Mouse (Mus musculus) liver, embryonic 13.5 days (tissue): ENCODE data around the gene Kcnk10. TPM values are rescaled to one million over a fixed set of nuclear protein-coding genes. Genes with fewer than 3 reads are reported as not detected.

Source experiments
- ATAC-seq: fragments of 200-750 bp; cut with Nextera tagmentation; 2 replicates; pipeline ENCODE4 v1.8.0; 2017; ENCODE audit warnings: low read depth, mild to moderate bottlenecking, moderate number of reproducible peaks, moderate library complexity
- DNase-seq: peaks from one replicate; pipeline ENCODE4 v3.0.0; 2022
- H3K27ac ChIP-seq: fragments of 300-500 bp; sonication (generic); 2 replicates; pipeline ENCODE4 v1.5.1; 2015; ENCODE audit warnings: moderate library complexity, mild to moderate bottlenecking, inconsistent platforms
- H3K27me3 ChIP-seq: fragments of 300-500 bp; sonication (generic); 2 replicates; pipeline ENCODE4 v1.6.1; 2015; ENCODE audit warnings: mild to moderate bottlenecking, inconsistent platforms
- H3K36me3 ChIP-seq: fragments of 300-500 bp; sonication (generic); 2 replicates; pipeline ENCODE4 v1.6.1; 2015; ENCODE audit warnings: mild to moderate bottlenecking, inconsistent platforms
- H3K4me1 ChIP-seq: fragments of 300-500 bp; sonication (generic); replicated peaks from 2 replicates; pipeline ENCODE4 v1.6.1; 2015; ENCODE audit warnings: inconsistent platforms
- H3K4me2 ChIP-seq: fragments of 300-500 bp; sonication (generic); 2 replicates; pipeline ENCODE4 v1.6.1; 2015; ENCODE audit warnings: inconsistent platforms, mild to moderate bottlenecking, moderate library complexity
- H3K4me3 ChIP-seq: fragments of 300-500 bp; sonication (generic); replicated peaks from 2 replicates; pipeline ENCODE4 v1.5.1; 2015; ENCODE audit warnings: mild to moderate bottlenecking, inconsistent platforms
- H3K9ac ChIP-seq: fragments of 300-500 bp; sonication (generic); 2 replicates; pipeline ENCODE4 v1.6.1; 2015; ENCODE audit warnings: mild to moderate bottlenecking, inconsistent platforms
- H3K9me3 ChIP-seq: fragments of 300-500 bp; sonication (generic); replicated peaks from 2 replicates; pipeline ENCODE4 v1.6.1; 2016; ENCODE audit warnings: inconsistent platforms
- WGBS: fragments of 180-500 bp; shearing (Covaris S2); methylation state at CpG from one replicate; pipeline ENCODE4 v1.1.7; 2015; ENCODE audit not compliant: insufficient replicate concordance; 5-methylcytosine and 5-hydroxymethylcytosine counted together
- polyA plus RNA-seq: library from polyadenylated mRNA; unstranded; fragments of >200 nt; fragmentation: Nextera tagmentation; extraction: Ambion mirVana; gene quantifications from 2 replicates; pipeline ENCODE4 v1.2.1, GENCODE M21; 2015

Gene Kcnk10
- polyA plus RNA-seq, 1 experiment from 2014 or later = not detected

DNA sequence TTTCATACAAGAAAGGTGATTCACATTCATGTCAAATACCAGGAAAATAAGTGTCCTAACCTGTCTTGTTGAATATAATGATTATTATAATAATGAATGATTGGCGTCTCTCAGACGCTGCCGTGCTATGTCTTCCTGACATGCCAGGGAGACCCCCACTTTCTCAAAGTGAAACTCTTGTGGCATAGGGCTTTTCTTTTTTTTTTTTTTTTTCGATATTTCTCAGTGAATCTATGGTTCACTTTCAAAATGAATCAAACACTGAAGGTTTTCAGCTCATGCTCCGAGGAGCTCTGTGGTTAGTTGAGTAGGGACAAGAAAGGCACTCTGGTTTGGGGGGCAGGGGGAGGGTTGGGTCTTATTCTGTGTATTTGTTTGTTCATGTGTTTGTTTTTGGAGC lies 22.8 kb upstream of the Kcnk10 start:
- Histone ChIP-seq H3K4me3 (no peak overlapping the region), H3K27ac (no peak overlapping the region), H3K4me2 (no peak overlapping the region), H3K9me3 (no peaks in the 10 kb centered on the region), H3K27me3 (no peaks in the 10 kb centered on the region), H3K9ac (no peak overlapping the region), H3K36me3 (no peaks in the 10 kb centered on the region), H3K4me1 (no peaks in the 10 kb centered on the region)
- WGBS = 56% methylated on average over 5 of the region's 5 CpGs
- DNase-seq (no peak), ATAC-seq (no peak)

DNA sequence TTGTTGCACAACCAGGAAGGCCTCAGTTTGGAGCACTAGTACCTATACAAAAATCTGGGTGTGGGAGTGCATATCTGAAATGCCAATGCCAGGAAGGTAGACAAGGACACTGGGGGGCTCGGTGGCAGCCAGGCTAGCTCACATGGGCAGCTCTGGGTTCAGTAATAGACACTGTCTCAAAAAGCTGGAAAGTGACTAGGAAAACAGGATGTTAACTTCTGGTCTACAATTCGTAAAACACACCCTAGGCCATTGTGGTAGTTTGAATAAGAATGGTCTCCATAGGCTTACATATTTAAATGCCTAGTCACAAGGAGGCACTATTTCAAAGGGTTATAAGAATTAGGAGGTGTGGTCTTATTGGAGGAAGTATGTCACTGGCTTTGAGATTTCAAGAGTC lies 12.9 kb upstream of the Kcnk10 start:
- Histone ChIP-seq H3K9ac (no peak overlapping the region), H3K27me3 (no peaks in the 10 kb centered on the region), H3K9me3 (no peaks in the 10 kb centered on the region), H3K27ac (no peak overlapping the region), H3K4me3 (no peak overlapping the region), H3K4me2 (no peak overlapping the region), H3K36me3 (no peaks in the 10 kb centered on the region), H3K4me1 (no peaks in the 10 kb centered on the region)
- WGBS = 61% methylated on average over 2 of the region's 2 CpGs
- DNase-seq = no peak
- ATAC-seq = no peak

DNA sequence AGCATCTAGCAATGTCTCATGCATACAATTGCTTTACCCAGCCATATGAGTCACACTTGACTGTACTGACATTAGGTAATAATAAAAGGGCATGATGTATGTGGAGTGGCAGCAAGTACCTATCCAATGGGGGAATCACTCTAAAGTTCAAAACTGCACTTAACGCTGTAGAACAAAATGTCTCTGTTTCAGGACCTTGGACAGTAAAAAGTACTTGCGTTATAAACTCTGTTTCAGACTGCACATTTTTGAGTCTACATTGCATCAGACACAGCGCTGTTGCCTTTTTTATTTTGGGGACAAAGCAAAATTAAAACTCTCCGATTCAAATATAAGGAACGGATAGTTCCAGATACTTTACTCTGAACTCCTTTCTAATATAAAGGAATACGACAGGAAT lies 10.5 kb upstream of the Kcnk10 start:
- H3K4me3 ChIP-seq = no peak overlapping the region
- no peaks in the 10 kb centered on the region for H3K27me3 ChIP-seq
- ATAC-seq (no peak), DNase-seq (no peak)
- H3K4me2 ChIP-seq = no peak overlapping the region
- 61% methylated on average over 6 of the region's 6 CpGs for WGBS
- no peaks in the 10 kb centered on the region for H3K4me1 ChIP-seq
- no peak overlapping the region for H3K27ac ChIP-seq
- H3K9ac ChIP-seq = no peak overlapping the region
- no peaks in the 10 kb centered on the region for H3K9me3 ChIP-seq
- H3K36me3 ChIP-seq = no peaks in the 10 kb centered on the region

DNA sequence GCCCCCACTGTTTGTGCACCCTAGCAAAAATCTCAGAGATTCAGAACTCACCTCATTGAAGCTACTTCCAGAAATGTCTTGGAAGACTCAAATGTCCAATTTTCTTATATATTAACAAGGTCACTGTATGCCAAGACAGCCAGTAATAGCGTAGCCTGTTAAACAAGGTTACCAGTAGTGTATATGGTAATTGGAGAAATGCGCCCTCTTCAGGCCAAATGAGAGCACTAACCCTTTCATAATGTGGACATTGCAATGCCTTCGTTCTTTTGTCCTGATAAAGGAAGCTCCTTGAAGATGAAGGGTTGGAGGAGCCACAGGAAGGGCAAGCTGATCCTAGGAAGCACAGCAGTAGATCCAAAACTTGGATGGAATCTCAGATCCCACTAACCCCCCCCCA lies 7.2 kb upstream of the Kcnk10 start:
- 24% methylated on average over 3 of the region's 3 CpGs for WGBS
- ATAC-seq = no peak
- no peaks in the 10 kb centered on the region for H3K9me3 ChIP-seq
- H3K4me3 ChIP-seq = no peak overlapping the region
- H3K4me2 ChIP-seq = no peak overlapping the region
- no peak for DNase-seq
- H3K36me3 ChIP-seq = no peaks in the 10 kb centered on the region
- H3K27ac ChIP-seq = no peak overlapping the region
- no peaks in the 10 kb centered on the region for H3K4me1 ChIP-seq
- peaks cover under 1% of the 10 kb centered on the region; the same call in 1 of the 2 replicates for H3K27me3 ChIP-seq
- H3K9ac ChIP-seq = no peak overlapping the region

DNA sequence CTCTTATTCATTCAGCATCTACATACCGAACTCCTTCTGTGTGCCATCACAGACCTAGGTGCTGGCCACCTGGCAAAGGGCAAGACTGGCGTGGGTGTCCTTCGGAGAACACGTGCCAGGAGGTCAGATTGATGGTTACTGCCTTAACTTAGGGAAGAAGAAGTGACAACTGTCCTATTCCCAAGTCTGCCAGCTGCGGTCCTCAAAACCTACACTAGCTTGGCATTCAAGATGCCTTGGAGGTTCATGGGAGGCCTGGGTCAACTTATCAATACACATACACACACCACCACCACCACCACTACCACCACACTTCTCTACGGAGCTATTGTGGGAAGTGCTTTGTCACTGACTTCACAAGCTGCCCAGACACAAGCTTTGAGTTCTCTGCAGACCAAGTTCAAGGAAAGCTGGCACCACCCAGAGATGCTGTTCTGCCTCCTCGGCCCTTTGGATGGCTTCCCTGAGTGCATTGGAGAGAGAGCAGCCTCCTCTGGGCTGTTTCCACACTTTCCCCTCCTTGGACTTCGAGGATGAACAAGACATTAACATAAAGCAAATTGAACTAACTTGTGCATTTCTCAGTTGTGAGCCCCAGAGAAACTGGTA lies 2.1 kb downstream of the Kcnk10 start:
- Histone ChIP-seq H3K36me3 (no peaks in the 10 kb centered on the region), H3K4me1 (0 out of 2 replicates have a peak, but pooled peaks cover 4% of the 10 kb centered on the region), H3K4me3 (no peak overlapping the region), H3K9ac (no peak overlapping the region), H3K27ac (no peak overlapping the region), H3K27me3 (peaks cover 73% of the 10 kb centered on the region), H3K4me2 (no peak overlapping the region), H3K9me3 (no peaks in the 10 kb centered on the region)
- DNase-seq (no peak), ATAC-seq (no peak)
- WGBS = 45% methylated on average over 8 of the region's 8 CpGs

DNA sequence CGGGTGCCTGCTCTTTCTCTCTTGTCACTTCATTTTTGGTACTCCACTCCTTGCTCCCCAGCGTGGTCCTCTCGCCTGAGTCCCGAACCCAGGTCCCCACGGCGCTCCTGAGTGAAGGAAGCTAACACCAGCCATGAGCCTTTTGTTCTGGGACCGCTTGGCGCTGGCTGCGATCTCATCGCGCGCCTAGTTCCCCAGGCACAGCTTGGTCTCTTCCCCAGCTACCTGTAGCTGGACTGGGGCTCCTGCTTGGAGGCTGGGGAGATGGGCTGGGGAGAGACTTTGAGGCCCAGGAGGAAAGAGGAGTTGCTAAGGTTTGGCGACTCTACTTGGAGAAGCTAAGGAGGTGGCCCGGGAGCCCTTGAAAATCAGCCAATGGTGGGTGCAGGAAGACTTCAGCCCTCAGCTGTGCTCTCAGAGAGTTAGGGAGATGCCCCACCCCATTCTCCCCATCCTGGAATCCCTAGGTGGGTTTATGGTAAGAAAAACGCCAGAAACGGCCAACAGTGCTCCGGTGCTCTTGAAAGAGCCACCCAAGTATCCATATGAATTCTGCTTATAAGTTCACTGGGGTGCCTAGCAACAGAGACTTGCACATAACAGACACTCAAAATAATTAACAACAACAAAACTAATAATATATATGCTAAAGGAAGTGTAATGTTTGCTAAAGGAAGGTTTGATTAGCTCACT lies 2.8 kb downstream of the Kcnk10 start:
- Histone ChIP-seq H3K4me1 (0 out of 2 replicates have a peak, but pooled peaks cover 4% of the 10 kb centered on the region), H3K4me2 (peak overlapping the region; percentile 67), H3K27me3 (peaks cover 73% of the 10 kb centered on the region), H3K36me3 (no peaks in the 10 kb centered on the region), H3K4me3 (peak overlapping the region; percentile 50), H3K9ac (no peak overlapping the region), H3K9me3 (no peaks in the 10 kb centered on the region), H3K27ac (no peak overlapping the region)
- ATAC-seq (no peak), DNase-seq (no peak)
- 11% methylated on average over 17 of the region's 17 CpGs for WGBS

DNA sequence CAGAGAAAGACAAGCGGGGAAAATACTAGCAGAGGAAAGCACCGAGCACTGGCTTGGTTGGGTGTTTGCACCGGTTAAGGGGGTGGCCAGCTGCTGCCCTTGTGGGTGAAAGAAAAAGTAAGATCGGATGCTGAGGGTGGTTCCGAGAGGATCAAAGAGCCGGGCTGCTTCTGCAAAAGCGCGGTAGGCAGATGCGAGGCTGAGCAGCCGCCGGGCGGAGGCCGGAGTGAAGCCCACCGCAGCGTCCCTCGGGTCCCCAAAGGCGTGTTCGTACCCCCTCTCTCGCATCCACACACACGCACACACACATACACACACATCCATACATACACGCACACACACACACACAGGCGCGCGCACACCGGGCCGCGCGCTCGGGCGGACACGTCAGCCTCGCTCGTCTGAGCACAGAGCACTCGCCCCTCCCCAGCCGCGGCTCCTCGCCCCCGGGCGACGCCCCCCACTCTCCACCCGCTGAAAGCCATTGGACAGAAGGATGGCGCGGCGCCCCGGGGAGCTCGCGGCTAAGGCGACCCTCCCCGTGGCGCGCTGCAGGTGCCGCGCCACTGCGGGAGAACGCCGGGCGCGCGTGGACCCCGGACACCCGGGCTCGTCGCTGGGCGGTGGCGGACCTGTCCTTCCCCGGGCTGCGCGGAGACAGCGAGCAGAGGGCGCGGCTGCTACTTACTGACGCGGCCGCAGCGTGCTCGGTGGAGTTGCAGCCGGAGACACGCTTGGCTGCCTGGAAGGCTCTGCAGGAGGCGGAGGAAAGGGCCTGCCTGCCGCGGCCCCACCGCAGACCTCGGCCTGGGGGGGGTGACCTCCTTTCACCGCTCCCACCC lies 3.5 kb downstream of the Kcnk10 start:
- ATAC-seq (no peak), DNase-seq (no peak)
- peak overlapping the region; percentile 50 for H3K4me3 ChIP-seq
- H3K27me3 ChIP-seq = peaks cover 69% of the 10 kb centered on the region
- no peaks in the 10 kb centered on the region for H3K36me3 ChIP-seq
- H3K27ac ChIP-seq = no peak overlapping the region
- WGBS = 1% methylated on average over 82 of the region's 84 CpGs
- H3K4me2 ChIP-seq = peak overlapping the region; percentile 67
- no peaks in the 10 kb centered on the region for H3K9me3 ChIP-seq
- no peak overlapping the region for H3K9ac ChIP-seq
- 0 out of 2 replicates have a peak, but pooled peaks cover 4% of the 10 kb centered on the region for H3K4me1 ChIP-seq

DNA sequence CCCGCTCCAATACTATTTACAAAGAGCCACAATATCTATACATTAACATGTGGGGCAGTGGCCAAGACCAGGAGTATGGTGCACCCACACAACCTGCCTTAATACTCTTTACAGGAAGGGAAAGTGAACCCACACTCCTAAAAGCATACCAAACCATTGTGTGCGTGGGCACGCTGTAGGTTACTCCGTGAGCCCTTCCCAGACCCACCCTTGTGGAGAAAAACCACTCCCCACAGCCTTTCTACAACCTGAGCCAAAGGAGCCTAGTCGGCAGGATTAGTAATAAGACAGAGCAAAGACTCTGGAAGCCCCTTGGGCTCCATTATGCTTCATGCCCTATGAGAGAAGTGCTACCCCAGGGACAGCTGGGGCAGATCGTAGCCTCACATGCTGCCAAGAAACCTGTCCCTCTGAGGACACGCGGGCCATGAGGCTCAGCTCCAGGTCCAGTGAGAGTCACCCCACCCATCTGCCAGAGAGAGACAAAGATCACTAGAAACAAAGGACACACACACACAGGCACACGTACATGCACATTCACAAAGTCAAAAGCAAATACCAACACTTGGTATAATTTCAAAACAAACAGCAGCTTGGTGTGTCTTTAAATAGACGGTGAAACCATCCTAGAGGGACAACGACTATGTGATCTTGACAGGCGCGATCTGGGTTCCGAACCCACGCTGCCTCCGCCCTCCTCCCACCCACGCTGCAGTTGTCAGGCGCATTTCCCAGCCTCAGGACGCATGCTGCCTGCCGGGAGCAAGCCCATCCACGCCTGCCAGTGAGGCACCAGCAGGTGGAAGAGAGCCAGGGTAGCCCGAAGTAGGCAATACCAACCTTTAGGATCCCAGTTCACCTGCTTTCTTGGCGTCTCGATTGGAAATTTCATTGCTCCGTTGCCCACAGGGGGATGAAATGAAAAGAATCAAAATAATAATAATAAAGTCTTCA lies 4.5 kb downstream of the Kcnk10 start:
- Histone ChIP-seq H3K4me3 (no peak overlapping the region), H3K36me3 (no peaks in the 10 kb centered on the region), H3K9ac (no peak overlapping the region), H3K9me3 (no peaks in the 10 kb centered on the region), H3K27ac (no peak overlapping the region), H3K4me1 (0 out of 2 replicates have a peak, but pooled peaks cover 4% of the 10 kb centered on the region), H3K4me2 (peak overlapping the region; percentile 67), H3K27me3 (peaks cover 65% of the 10 kb centered on the region)
- DNase-seq (no peak), ATAC-seq (no peak)
- 22% methylated on average over 25 of the region's 25 CpGs for WGBS

DNA sequence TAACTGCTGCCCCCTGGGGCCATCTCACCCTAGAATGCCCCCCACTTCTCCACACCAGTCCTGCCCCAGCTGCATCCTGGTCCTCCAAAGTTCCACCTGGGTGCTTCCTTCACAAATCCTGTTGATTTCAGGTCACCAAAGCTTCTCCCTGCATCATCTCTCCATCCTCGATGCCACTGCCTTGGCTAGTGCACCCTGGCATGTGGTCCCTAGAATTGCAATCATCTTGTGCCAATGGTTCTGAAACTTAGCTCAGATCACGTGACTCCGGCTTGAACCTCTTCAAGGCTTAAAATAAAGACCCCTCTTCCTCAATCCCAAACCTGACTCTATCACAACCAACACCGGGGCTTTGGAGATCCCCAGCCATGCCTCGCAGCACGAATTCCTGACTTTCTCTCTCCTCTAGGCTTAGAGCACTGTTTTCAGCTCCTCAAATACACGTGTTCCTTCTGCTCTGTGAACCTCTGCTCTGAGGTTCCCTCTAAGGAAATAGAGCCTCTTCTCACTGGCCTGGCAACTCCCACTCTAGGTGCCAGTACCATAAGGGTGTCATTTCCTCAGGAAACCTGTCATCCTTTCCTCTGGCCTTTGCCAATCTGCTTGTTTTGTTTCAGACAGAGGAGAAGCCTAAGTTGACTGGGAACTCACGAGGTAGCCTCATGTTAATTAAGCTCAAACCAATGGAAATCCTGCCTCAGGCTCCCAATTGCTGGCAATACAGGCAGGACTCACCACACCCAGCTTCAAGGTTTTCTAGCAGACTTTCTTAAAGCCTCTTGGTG lies 6.0 kb downstream of the Kcnk10 start:
- Histone ChIP-seq H3K9ac (no peak overlapping the region), H3K36me3 (no peaks in the 10 kb centered on the region), H3K4me1 (0 out of 2 replicates have a peak, but pooled peaks cover 4% of the 10 kb centered on the region), H3K4me2 (no peak overlapping the region), H3K27me3 (peaks cover 50% of the 10 kb centered on the region), H3K9me3 (no peaks in the 10 kb centered on the region), H3K27ac (no peak overlapping the region), H3K4me3 (no peak overlapping the region)
- DNase-seq (no peak), ATAC-seq (no peak)
- WGBS = 23% methylated on average over 8 of the region's 8 CpGs

DNA sequence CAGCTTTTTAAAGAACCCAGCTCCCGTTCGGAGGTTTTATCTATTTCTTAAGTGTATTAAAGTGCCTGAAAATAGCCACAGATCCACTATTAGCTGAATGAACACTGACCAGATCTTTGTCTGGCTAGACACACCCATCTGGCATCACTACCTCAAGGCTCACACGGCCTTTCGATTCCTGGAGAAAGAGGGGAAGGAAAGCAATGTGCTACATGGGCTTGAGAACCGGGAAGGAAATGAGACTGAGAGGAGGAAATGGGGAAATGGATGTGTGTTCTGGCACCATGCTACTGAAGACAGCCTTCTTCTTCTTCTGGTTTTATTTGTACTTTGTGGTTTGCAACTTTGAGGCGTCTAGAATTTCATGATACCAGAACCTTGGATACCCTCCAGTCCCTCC lies 8.7 kb downstream of the Kcnk10 start:
- no peaks in the 10 kb centered on the region for H3K4me1 ChIP-seq
- no peaks in the 10 kb centered on the region for H3K36me3 ChIP-seq
- no peak for ATAC-seq
- peaks cover 23% of the 10 kb centered on the region for H3K27me3 ChIP-seq
- H3K9ac ChIP-seq = no peak overlapping the region
- DNase-seq = no peak
- H3K4me2 ChIP-seq = no peak overlapping the region
- H3K4me3 ChIP-seq = no peak overlapping the region
- 36% methylated on average over 6 of the region's 6 CpGs for WGBS
- H3K27ac ChIP-seq = no peak overlapping the region
- H3K9me3 ChIP-seq = no peaks in the 10 kb centered on the region
